Mouse (Mus musculus) frontal cortex, adult 2 months (tissue): ENCODE measurements at regions not wholly inside any gene's neighbourhood (a gene's known extent, or its start where the extent isn't known, plus 50 kb on each side); places are given as distances from the start of the nearest gene placed in this dataset.
A peak's percentile ranks its signal among the peaks of the same experiment; 100 is the strongest.
"Not testable (repeated sequence)": the region's sequence is repeated elsewhere in the genome, so short reads cannot be mapped to it uniquely, and the experiment has no call there.

Experiments used
- DNase-seq, 2 experiments: peaks; one replicate each; pipeline ENCODE4 v3.0.0; 2022; ENCODE audit warnings: low spot score in 1 of 2; ENCODE audit errors: extremely low spot score in 1 of 2

DNA sequence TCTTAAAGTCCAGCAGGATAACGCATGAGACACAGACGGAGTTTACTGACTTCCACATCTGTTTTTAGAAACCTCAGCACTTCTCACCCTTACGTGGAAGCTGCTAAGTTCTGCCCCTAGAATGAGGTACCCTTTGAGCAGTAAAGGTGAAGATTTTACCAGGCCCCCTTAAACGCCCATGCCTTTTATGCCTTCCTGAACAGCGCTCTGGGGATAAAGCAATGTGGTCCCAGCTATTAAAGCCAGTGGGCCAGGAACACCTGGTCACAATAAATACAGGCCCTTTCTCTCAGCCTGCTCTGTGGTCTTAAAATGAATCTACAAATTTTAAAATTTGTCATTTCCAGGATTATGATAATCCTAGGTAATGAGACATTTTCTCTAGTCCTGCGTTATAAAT lies 57.9 kb downstream of the Llph start:
- no peak for DNase-seq

DNA sequence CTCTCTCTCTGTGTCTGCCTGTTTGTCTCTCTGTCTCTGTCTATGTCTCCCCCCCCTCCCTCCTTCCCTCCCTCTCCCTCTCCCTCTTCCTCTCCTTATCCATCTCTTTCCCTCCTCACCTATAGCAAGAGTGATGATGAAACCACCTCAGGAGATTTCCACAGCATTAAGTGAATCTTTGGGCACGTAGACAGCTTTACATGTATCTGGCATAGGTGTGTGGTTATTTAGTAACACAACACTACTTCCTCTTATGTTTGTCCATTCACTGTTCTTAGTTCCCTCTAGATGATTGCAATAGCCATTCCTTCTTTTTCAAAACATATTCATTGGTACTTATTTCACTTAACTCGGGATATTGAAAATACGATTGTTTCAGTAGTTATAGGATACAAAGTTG lies 65.0 kb downstream of the Llph start:
- DNase-seq, result no peak

- not testable (repeated sequence) for DNase-seq
These were observed 66.5 kb downstream of the Llph start for GRCm38 (mm10) chr10:120293381-120293780.

DNA sequence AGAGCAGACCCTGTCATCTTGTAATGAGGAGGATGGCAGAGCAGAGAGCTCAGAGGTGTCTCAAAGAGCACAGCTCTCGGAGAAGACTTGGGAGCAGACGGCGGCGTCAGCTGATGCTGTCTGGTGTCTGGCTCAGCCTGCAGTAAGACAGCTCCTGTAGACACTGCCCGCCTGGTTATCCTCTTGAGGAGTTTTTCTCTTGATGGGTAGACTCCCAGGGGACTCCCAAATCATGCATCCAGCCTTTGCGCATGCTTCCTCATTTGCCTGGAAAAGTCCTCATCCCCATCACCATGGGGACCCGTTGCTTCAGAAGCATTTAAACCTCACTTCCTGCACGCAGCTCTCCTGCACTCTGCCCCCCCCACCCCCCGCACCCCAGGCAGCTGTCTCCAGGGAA lies 67.6 kb downstream of the Llph start:
- DNase-seq, result no peak

DNA sequence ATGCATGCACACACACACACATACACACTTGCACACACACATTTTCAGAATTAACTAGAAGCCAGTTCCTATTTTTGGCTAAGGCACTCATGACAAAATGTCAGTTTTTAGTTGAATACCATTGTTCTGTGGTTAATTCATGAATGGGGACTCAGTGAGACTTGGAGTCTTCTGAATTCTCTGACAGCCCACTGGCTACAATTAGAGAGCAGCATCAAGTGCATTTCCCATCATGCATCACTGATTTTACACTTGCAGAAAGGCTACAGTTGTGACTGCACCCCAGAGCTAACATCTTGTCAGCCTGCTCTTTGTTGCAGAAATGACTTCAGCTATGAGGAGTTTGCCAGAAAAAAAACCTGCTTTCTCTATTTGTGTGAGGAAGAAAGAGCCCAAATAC lies 70.4 kb downstream of the Llph start:
- DNase-seq, result no peak

- DNase-seq, result no peak
These were observed 71.5 kb downstream of the Llph start for GRCm38 (mm10) chr10:120298293-120298927.

- DNase-seq, result peak in 1 of 2 experiments; percentile 66
These were observed 79.1 kb downstream of the Llph start for GRCm38 (mm10) chr10:120306010-120306409.

- DNase-seq, result peak in 1 of 2 experiments; percentile 15
These were observed 81.8 kb downstream of the Llph start for GRCm38 (mm10) chr10:120308681-120309080.
